Mouse (Mus musculus): ENCODE results near the gene Sept9. TPM values are rescaled to one million over a fixed set of nuclear protein-coding genes. Genes with fewer than 3 reads are reported as not detected.

Sept9 gene
- polyA plus RNA-seq, 1 experiment from 2014 or later: 44.1 TPM

- no peaks in the 10 kb centered on the region for H3K9me3 ChIP-seq (replicated peaks)
- no peak overlapping the region for H3K9ac ChIP-seq
- DNase-seq (no peak), ATAC-seq (ENCODE audit: low read depth) (no peak)
- H3K36me3 ChIP-seq: no peaks in the 10 kb centered on the region
- no peak overlapping the region for H3K27ac ChIP-seq
- no peaks in the 10 kb centered on the region for H3K27me3 ChIP-seq
- 44% methylated on average over 8 of the region's 8 CpGs for WGBS (ENCODE audit: insufficient replicate concordance)
- H3K4me3 ChIP-seq (replicated peaks): no peak overlapping the region
- H3K4me2 ChIP-seq: no peak overlapping the region
- H3K4me1 ChIP-seq (replicated peaks): peaks cover 19% of the 10 kb centered on the region
Measured at GRCm38 (mm10) chr11:117222899-117223298, 23.4 kb downstream of the Sept9 start.

- no peak overlapping the region for H3K27ac ChIP-seq
- H3K9ac ChIP-seq: no peak overlapping the region
- no peaks in the 10 kb centered on the region for H3K36me3 ChIP-seq
- H3K4me1 ChIP-seq (replicated peaks): peaks cover 19% of the 10 kb centered on the region
- H3K4me3 ChIP-seq (replicated peaks): no peak overlapping the region
- H3K27me3 ChIP-seq: no peaks in the 10 kb centered on the region
- DNase-seq (no peak), ATAC-seq (ENCODE audit: low read depth) (no peak)
- H3K4me2 ChIP-seq: no peak overlapping the region
- H3K9me3 ChIP-seq (replicated peaks): no peaks in the 10 kb centered on the region
- 35% methylated on average over 4 of the region's 4 CpGs for WGBS (ENCODE audit: insufficient replicate concordance)
Measured at GRCm38 (mm10) chr11:117224804-117225203, 25.3 kb downstream of the Sept9 start.

DNA sequence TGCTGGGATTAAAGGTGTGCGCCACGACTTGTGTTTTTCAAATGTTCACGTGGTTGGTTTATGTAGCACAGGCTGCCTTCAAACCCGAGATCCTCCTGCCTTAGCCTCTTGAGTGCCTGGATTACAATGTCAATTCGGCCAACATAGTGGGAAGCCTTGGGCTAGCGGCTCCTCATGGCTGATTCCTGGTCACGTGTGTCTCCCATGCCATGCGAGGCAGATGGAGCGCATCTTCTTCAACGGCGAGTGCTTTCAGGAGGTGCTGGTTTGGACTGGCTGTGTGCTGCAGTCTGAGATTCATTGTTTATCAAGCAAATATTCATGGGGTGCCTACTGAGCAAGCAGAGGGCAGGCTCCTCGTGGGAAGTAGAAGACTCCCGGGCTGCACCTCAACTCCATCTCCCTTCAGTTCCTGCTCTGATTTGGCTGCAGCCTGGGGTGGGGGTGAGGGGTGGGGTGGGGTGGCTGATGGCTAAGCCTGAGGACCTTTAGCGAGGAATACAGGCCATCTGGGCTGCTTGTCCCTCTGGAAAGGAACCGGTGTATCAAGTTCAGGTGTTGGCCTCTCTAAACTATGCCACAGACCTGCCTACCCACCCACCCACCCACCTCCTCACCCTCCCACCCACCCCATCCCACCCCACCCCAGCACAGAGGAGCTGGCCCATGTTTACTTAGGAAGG is 26.2 kb downstream of the Sept9 start:
- H3K4me1 ChIP-seq (replicated peaks): peaks cover 19% of the 10 kb centered on the region
- no peak overlapping the region for H3K9ac ChIP-seq
- no peaks in the 10 kb centered on the region for H3K27me3 ChIP-seq
- no peak for DNase-seq
- no peak overlapping the region for H3K4me3 ChIP-seq (replicated peaks)
- H3K4me2 ChIP-seq: no peak overlapping the region
- 65% methylated on average over 15 of the region's 15 CpGs for WGBS (ENCODE audit: insufficient replicate concordance)
- H3K36me3 ChIP-seq: no peaks in the 10 kb centered on the region
- ATAC-seq (ENCODE audit: low read depth): no peak
- H3K9me3 ChIP-seq (replicated peaks): no peaks in the 10 kb centered on the region
- no peak overlapping the region for H3K27ac ChIP-seq

- H3K9ac ChIP-seq: no peak overlapping the region
- H3K9me3 ChIP-seq (replicated peaks): no peaks in the 10 kb centered on the region
- H3K27me3 ChIP-seq: no peaks in the 10 kb centered on the region
- WGBS (ENCODE audit: insufficient replicate concordance): 66% methylated on average over 5 of the region's 5 CpGs
- no peak for DNase-seq
- no peak overlapping the region for H3K27ac ChIP-seq
- H3K4me2 ChIP-seq: no peak overlapping the region
- peaks cover 19% of the 10 kb centered on the region for H3K4me1 ChIP-seq (replicated peaks)
- no peaks in the 10 kb centered on the region for H3K36me3 ChIP-seq
- H3K4me3 ChIP-seq (replicated peaks): no peak overlapping the region
- ATAC-seq (ENCODE audit: low read depth): no peak
Measured at GRCm38 (mm10) chr11:117226214-117226535, 26.7 kb downstream of the Sept9 start.

DNA sequence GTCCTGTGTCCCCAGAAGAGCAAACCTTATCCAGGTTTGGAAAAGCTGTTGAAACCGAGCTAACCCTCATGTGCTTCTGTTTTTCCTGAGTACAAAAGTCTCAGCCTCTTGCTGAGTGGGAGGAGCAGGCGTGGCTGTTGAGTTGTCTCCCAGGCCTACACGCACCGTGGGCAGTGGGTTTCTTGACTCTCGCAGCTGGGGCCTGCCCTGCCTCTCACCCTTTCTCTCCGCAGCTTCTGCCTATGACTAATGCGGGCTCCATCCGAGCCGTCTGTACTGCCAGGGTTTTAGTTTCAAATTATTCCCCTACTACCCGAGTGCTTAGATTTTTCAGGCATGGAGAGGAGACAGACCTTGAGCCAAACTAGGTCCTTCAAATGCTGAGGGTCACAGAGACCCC is 28.7 kb downstream of the Sept9 start:
- no peak overlapping the region; the same call in 1 of the 2 replicates for H3K9ac ChIP-seq
- no peak overlapping the region for H3K4me2 ChIP-seq
- H3K4me3 ChIP-seq (replicated peaks): no peak overlapping the region
- H3K9me3 ChIP-seq (replicated peaks): no peaks in the 10 kb centered on the region
- 0 out of 2 replicates have a peak, but pooled peaks cover 12% of the 10 kb centered on the region for H3K27me3 ChIP-seq
- peaks cover 24% of the 10 kb centered on the region for H3K4me1 ChIP-seq (replicated peaks)
- H3K36me3 ChIP-seq: no peaks in the 10 kb centered on the region
- no peak for ATAC-seq (ENCODE audit: low read depth)
- H3K27ac ChIP-seq: no peak overlapping the region
- DNase-seq: no peak
- WGBS (ENCODE audit: insufficient replicate concordance): 66% methylated on average over 10 of the region's 10 CpGs

GRCm38 (mm10) chr11:117231551-117231950 is 32.1 kb downstream of the Sept9 start:
- H3K4me1 ChIP-seq (replicated peaks): peaks cover 42% of the 10 kb centered on the region
- H3K9ac ChIP-seq: no peak overlapping the region
- H3K4me2 ChIP-seq: no peak overlapping the region
- ATAC-seq (ENCODE audit: low read depth) (no peak), DNase-seq (no peak)
- peaks cover 16% of the 10 kb centered on the region; the same call in 1 of the 2 replicates for H3K27me3 ChIP-seq
- no peak overlapping the region for H3K27ac ChIP-seq
- no peaks in the 10 kb centered on the region for H3K9me3 ChIP-seq (replicated peaks)
- no peaks in the 10 kb centered on the region for H3K36me3 ChIP-seq
- WGBS (ENCODE audit: insufficient replicate concordance): 38% methylated on average over 11 of the region's 11 CpGs
- no peak overlapping the region for H3K4me3 ChIP-seq (replicated peaks)

- Histone ChIP-seq H3K4me1 (replicated peaks) (peaks cover 42% of the 10 kb centered on the region), H3K9ac (no peak overlapping the region), H3K27me3 (peaks cover 16% of the 10 kb centered on the region; the same call in 1 of the 2 replicates), H3K9me3 (replicated peaks) (no peaks in the 10 kb centered on the region), H3K27ac (no peak overlapping the region), H3K4me2 (peak overlapping the region; percentile 41), H3K36me3 (no peaks in the 10 kb centered on the region), H3K4me3 (replicated peaks) (no peak overlapping the region)
- WGBS (ENCODE audit: insufficient replicate concordance): 34% methylated on average over 19 of the region's 19 CpGs
- DNase-seq (no peak), ATAC-seq (ENCODE audit: low read depth) (no peak)
Measured at GRCm38 (mm10) chr11:117232032-117232431, 32.6 kb downstream of the Sept9 start.

DNA sequence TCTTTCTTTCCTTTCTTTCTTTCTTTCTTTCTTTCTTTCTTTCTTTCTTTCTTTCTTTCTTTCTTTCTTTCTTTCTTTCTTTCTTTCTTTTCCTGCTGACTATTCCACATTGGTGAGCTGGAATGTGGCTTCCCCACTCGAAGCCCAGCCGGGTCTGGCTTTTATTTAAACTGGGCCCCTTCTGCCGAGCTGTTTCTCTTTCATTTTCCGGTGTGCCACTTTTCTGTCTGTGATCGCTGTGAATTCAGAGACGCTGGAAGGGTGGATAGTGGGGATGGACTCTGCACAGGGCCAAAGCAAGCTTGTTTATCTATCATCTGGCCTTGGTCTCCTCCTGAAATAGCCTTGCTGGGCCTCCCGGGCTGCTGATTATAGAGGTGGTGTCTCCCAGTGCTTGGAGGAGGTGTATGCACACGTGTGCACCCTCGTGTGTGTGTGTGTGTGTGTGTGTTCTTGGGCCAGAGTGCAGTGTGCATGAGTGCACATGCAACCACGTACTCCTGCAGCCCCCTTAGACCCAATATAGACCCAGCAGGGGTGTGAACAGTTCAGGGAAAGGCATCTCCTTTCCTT is 33.5 kb downstream of the Sept9 start:
- peak; percentile 41; the same call in 1 of the 2 replicates for ATAC-seq (ENCODE audit: low read depth)
- WGBS (ENCODE audit: insufficient replicate concordance): 41% methylated on average over 10 of the region's 10 CpGs
- Histone ChIP-seq H3K27me3 (peaks cover 16% of the 10 kb centered on the region), H3K9ac (no peak overlapping the region), H3K4me3 (replicated peaks) (0 out of 2 replicates have a peak overlapping the region, but pooled peaks have one; percentile 8), H3K36me3 (no peaks in the 10 kb centered on the region), H3K4me1 (replicated peaks) (peaks cover 42% of the 10 kb centered on the region), H3K9me3 (replicated peaks) (no peaks in the 10 kb centered on the region), H3K4me2 (peak overlapping the region; percentile 23), H3K27ac (peak overlapping the region; percentile 29; the same call in 1 of the 2 replicates)
- DNase-seq: no peak

GRCm38 (mm10) chr11:117233818-117234217 is 34.4 kb downstream of the Sept9 start:
- peaks cover 44% of the 10 kb centered on the region for H3K4me1 ChIP-seq (replicated peaks)

DNA sequence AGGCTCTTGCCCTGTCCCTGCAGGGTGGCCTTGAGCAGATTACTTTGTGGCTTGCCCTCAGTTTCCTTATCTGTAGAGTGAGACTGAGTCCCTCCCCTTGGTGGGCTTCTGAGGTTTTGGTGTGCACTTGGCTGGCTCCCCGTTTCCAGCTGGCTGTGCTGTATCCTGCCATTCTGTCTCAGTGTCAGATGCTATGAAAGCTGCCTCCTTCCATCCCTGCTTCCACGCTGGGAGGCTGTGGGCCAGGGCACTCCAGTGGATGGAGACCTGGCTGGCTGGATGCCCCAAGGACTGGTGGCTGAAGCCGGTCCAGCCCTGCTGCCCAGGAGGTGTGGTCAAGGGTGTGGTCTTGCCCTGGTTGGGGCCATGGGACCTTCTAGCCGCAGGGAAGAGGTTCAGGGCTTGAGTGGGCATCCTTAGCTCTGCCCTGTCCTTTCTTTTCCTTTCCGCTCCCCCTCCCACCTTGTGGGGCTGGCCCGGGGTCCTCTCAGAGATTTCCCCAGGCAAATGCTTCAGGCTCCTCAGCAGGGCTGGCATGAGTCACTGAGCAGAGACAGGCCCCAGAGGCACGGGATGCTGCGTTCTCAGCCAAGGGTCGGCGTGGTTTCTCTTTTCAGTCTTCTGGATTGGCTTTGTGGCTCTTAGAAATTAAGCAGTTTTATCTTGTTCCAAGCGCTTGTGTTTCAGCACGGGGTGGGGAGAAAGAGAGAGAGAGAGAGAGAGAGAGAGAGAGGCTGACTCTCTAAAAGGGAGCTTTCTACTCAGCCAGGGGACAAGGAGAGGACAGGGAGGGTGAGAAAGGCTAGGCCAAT is 35.8 kb downstream of the Sept9 start:
- H3K27ac ChIP-seq: no peak overlapping the region
- ATAC-seq (ENCODE audit: low read depth) (no peak), DNase-seq (no peak)
- H3K9ac ChIP-seq: no peak overlapping the region
- no peaks in the 10 kb centered on the region for H3K9me3 ChIP-seq (replicated peaks)
- peaks cover 16% of the 10 kb centered on the region for H3K27me3 ChIP-seq
- H3K4me2 ChIP-seq: no peak overlapping the region
- 26% methylated on average over 12 of the region's 12 CpGs for WGBS (ENCODE audit: insufficient replicate concordance)
- H3K4me1 ChIP-seq (replicated peaks): peaks cover 47% of the 10 kb centered on the region
- H3K36me3 ChIP-seq: no peaks in the 10 kb centered on the region
- H3K4me3 ChIP-seq (replicated peaks): no peak overlapping the region

More at GRCm38 (mm10) chr11:117233818-117234217, 34.4 kb downstream of the Sept9 start:
- Histone ChIP-seq H3K36me3 (no peaks in the 10 kb centered on the region), H3K27ac (no peak overlapping the region), H3K9me3 (replicated peaks) (no peaks in the 10 kb centered on the region), H3K9ac (no peak overlapping the region), H3K27me3 (peaks cover 16% of the 10 kb centered on the region), H3K4me3 (replicated peaks) (no peak overlapping the region), H3K4me2 (0 out of 2 replicates have a peak overlapping the region, but pooled peaks have one; percentile 23)
- DNase-seq (no peak), ATAC-seq (ENCODE audit: low read depth) (no peak)
- WGBS (ENCODE audit: insufficient replicate concordance): 46% methylated on average over 8 of the region's 8 CpGs

DNA sequence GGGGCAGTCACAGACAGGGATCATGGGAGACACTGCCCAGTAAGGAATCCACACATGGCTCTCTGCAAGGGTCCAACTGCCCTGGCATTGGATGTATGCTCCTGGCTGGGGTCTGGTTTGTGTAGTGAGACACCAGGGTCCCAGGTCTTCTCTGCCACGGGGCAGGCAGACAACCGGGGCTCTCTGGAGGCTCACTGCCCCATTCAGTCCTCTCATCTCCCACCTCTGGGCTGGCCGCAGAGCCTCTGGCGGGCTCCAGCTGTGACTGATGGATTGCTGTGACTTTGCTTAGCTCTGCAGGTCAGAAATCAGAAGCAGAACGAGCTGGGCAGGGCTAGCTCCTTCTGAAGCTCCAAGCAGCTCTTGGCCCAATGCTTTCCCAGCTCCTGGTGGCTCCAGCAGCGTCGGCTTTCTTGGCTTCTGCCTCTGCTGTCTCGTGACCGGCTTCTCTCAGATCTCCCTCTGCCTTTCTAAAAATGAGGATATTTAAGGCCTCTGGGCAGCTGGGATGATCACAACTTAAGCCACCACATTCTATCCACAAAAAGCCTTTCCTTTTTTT is 36.5 kb downstream of the Sept9 start:
- Histone ChIP-seq H3K27ac (no peak overlapping the region), H3K36me3 (no peaks in the 10 kb centered on the region), H3K4me2 (no peak overlapping the region), H3K9me3 (replicated peaks) (no peaks in the 10 kb centered on the region), H3K4me3 (replicated peaks) (no peak overlapping the region), H3K27me3 (peaks cover 16% of the 10 kb centered on the region), H3K4me1 (replicated peaks) (peaks cover 47% of the 10 kb centered on the region), H3K9ac (no peak overlapping the region)
- DNase-seq (no peak), ATAC-seq (ENCODE audit: low read depth) (no peak)
- WGBS (ENCODE audit: insufficient replicate concordance): 45% methylated on average over 9 of the region's 9 CpGs
